Mouse (Mus musculus): Measurements from ENCODE around the gene Aox1. TPM values are rescaled to one million over a fixed set of nuclear protein-coding genes. Genes with fewer than 3 reads are reported as not detected.

The Aox1 gene
- polyA plus RNA-seq, 1 experiment from 2014 or later: 0.08 TPM

DNA sequence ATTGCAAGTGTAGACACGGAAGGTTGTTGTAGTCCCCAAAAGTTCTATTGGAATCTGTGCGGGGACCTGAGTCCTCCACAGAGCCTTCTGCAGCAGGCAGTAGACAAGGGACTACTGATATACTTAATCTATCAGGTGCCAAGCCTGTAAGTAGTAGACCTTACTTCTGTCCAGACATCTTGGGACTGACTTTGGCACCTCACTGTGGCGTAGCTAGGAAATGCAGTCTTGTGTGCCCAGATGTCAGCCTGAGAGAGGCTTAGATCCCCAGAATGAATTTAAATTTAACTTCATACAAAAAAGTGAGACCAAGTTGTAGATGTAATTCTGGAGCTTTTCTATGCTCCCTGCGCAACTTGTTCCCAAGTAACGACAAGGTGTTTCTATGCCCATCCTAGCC lies 50.0 kb downstream of the Aox1 start:
- Histone ChIP-seq H3K4me3 (ENCODE audit: low read depth, low read length) (no peak overlapping the region), H3K27me3 (replicated peaks; ENCODE audit: control insufficient read depth, insufficient read depth, low read length) (no peaks in the 10 kb centered on the region), H3K9me3 (ENCODE audit: control insufficient read depth) (no peaks in the 10 kb centered on the region), H3K9ac (ENCODE audit: low read depth, low read length) (no peak overlapping the region), H3K4me1 (replicated peaks; ENCODE audit: control insufficient read depth, insufficient read depth, low read length) (no peaks in the 10 kb centered on the region), H3K36me3 (ENCODE audit: control insufficient read depth, insufficient read depth) (no peaks in the 10 kb centered on the region), H3K4me2 (replicated peaks; ENCODE audit: low read depth) (no peak overlapping the region), H3K27ac (ENCODE audit: low read depth, low read length) (no peak overlapping the region)
- peak; percentile 27; the same call in 1 of the 2 replicates for TF ChIP-seq CTCF (IDR thresholded peaks at IDR 0.05; ENCODE audit: low read depth)
- 91% methylated on average over 5 of the region's 5 CpGs for WGBS
- no peak for ATAC-seq

DNA sequence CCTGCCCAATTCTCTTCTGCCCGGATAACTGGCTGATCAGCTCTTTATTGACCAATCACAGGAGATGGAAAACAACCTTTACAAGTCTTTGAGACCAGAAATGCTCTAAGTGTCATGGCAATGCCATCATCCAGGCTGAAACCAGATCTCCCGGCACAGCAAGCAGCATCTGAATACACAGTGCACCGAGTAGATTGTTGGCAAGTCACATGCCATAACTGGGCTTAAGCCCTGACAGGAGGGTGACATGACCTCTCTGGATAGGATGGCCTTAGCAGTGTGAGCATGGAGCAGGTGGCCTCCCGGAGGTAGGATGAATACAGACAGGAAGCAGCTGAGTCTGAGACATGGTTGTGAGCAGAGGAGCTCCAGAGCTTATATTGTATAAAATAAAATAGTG lies 50.7 kb downstream of the Aox1 start:
- Histone ChIP-seq H3K27me3 (replicated peaks; ENCODE audit: control insufficient read depth, insufficient read depth, low read length) (no peaks in the 10 kb centered on the region), H3K27ac (ENCODE audit: low read depth, low read length) (no peak overlapping the region), H3K4me3 (ENCODE audit: low read depth, low read length) (no peak overlapping the region), H3K9me3 (ENCODE audit: control insufficient read depth) (no peaks in the 10 kb centered on the region), H3K4me1 (replicated peaks; ENCODE audit: control insufficient read depth, insufficient read depth, low read length) (no peaks in the 10 kb centered on the region), H3K4me2 (replicated peaks; ENCODE audit: low read depth) (no peak overlapping the region), H3K9ac (ENCODE audit: low read depth, low read length) (no peak overlapping the region), H3K36me3 (ENCODE audit: control insufficient read depth, insufficient read depth) (no peaks in the 10 kb centered on the region)
- WGBS: 81% methylated on average over 4 of the region's 4 CpGs
- no peak for TF ChIP-seq CTCF (IDR thresholded peaks at IDR 0.05; ENCODE audit: low read depth)
- no peak for ATAC-seq

DNA sequence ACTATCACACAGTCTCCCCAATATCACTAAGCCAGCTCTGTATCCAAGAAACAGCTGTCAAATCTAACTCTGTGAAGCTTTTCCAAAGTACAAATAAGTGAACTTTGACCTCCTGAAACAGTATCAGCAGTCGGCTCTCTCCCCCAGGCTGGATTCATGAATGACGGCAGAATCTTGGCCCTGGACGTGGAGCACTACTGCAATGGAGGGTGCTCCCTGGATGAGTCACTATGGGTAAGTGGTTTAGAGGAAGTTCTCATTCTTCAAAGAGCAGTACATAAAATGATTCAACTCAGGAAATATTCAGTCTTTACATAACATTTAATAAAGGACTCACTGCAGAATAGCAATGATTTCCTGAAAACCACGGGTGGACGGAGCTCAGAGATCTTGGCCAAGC lies 51.6 kb downstream of the Aox1 start:
- Histone ChIP-seq H3K27me3 (replicated peaks; ENCODE audit: control insufficient read depth, insufficient read depth, low read length) (no peaks in the 10 kb centered on the region), H3K9me3 (ENCODE audit: control insufficient read depth) (no peaks in the 10 kb centered on the region), H3K9ac (ENCODE audit: low read depth, low read length) (no peak overlapping the region), H3K4me1 (replicated peaks; ENCODE audit: control insufficient read depth, insufficient read depth, low read length) (no peaks in the 10 kb centered on the region), H3K36me3 (ENCODE audit: control insufficient read depth, insufficient read depth) (no peaks in the 10 kb centered on the region), H3K4me3 (ENCODE audit: low read depth, low read length) (no peak overlapping the region), H3K27ac (ENCODE audit: low read depth, low read length) (no peak overlapping the region), H3K4me2 (replicated peaks; ENCODE audit: low read depth) (no peak overlapping the region)
- ATAC-seq: no peak
- TF ChIP-seq CTCF (IDR thresholded peaks at IDR 0.05; ENCODE audit: low read depth): no peak
- 63% methylated on average over 5 of the region's 5 CpGs for WGBS

DNA sequence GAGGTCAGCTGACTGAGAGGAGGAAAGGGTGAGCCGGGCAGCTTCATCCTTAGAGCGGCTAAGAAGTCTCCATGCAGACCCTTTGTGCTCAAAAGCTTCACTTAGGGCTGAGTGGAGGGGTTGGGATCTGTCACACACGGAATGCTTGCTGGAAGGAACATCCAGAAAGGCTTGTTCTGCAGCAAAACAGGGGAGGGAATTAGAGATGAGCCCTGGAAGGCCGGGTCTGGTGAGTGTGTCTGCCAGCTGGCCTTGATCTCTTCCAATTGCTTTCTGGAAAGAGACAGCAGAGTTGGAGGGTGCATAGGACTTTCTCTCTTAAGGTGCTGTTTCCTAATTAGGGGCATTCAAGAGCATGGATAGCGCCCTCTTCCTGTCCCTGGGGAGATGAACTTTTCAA lies 59.6 kb downstream of the Aox1 start:
- H3K4me2 ChIP-seq (replicated peaks; ENCODE audit: low read depth): no peak overlapping the region
- no peak for ATAC-seq
- no peaks in the 10 kb centered on the region for H3K9me3 ChIP-seq (ENCODE audit: control insufficient read depth)
- TF ChIP-seq CTCF (IDR thresholded peaks at IDR 0.05; ENCODE audit: low read depth): peak; percentile 25; the same call in 1 of the 2 replicates
- WGBS: 41% methylated on average over 5 of the region's 5 CpGs
- no peak overlapping the region for H3K4me3 ChIP-seq (ENCODE audit: low read depth, low read length)
- H3K27me3 ChIP-seq (replicated peaks; ENCODE audit: control insufficient read depth, insufficient read depth, low read length): 0 out of 2 replicates have a peak, but pooled peaks cover under 1% of the 10 kb centered on the region
- no peaks in the 10 kb centered on the region for H3K4me1 ChIP-seq (replicated peaks; ENCODE audit: control insufficient read depth, insufficient read depth, low read length)
- no peak overlapping the region for H3K27ac ChIP-seq (ENCODE audit: low read depth, low read length)
- no peak overlapping the region for H3K9ac ChIP-seq (ENCODE audit: low read depth, low read length)
- H3K36me3 ChIP-seq (ENCODE audit: control insufficient read depth, insufficient read depth): no peaks in the 10 kb centered on the region

DNA sequence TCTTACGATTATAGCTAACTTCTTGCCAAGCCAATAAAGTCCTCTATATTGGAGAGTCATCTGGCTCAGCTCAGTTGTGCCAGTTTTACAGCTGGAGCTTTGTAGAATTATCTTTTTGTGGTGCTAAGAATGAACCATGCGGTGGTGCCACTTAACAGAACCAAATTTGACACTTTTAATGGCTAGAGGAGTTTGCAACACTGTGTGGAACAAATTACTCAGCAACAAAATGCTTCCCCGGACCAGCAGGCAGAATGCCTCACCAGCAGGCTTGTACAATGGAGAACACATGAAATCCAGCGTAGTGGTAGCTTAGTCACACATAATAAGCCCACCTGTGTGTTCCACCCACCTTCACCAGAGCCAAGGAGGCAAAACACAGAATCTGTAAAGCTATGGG lies 60.5 kb downstream of the Aox1 start:
- 84% methylated on average over 4 of the region's 4 CpGs for WGBS
- H3K4me3 ChIP-seq (ENCODE audit: low read depth, low read length): no peak overlapping the region
- H3K27ac ChIP-seq (ENCODE audit: low read depth, low read length): no peak overlapping the region
- H3K4me1 ChIP-seq (replicated peaks; ENCODE audit: control insufficient read depth, insufficient read depth, low read length): no peaks in the 10 kb centered on the region
- no peak overlapping the region for H3K9ac ChIP-seq (ENCODE audit: low read depth, low read length)
- no peak for ATAC-seq
- H3K9me3 ChIP-seq (ENCODE audit: control insufficient read depth): no peaks in the 10 kb centered on the region
- no peaks in the 10 kb centered on the region for H3K36me3 ChIP-seq (ENCODE audit: control insufficient read depth, insufficient read depth)
- no peak for TF ChIP-seq CTCF (IDR thresholded peaks at IDR 0.05; ENCODE audit: low read depth)
- 0 out of 2 replicates have a peak, but pooled peaks cover 2% of the 10 kb centered on the region for H3K27me3 ChIP-seq (replicated peaks; ENCODE audit: control insufficient read depth, insufficient read depth, low read length)
- no peak overlapping the region for H3K4me2 ChIP-seq (replicated peaks; ENCODE audit: low read depth)

DNA sequence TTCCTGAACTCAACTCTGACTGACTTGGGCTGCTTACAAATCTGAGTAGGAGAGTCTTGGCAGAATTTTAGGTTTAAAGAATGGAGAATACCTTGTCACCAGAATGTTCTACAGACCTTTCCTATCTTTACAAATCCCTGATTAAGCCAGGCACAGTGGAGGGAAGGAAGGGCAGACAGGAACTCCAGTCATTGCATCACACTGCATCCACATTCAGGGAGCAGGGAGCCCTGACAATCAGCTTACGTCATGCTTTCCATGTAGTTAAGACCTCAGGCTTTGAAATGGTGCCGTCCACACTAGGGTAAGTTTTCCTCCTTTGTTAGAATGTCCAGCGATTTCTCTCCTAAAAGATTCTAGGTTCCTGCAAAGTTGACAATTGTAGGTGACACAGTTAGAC lies 61.5 kb downstream of the Aox1 start:
- H3K36me3 ChIP-seq (ENCODE audit: control insufficient read depth, insufficient read depth): no peaks in the 10 kb centered on the region
- H3K4me3 ChIP-seq (ENCODE audit: low read depth, low read length): no peak overlapping the region
- TF ChIP-seq CTCF (IDR thresholded peaks at IDR 0.05; ENCODE audit: low read depth): no peak
- 81% methylated on average over 3 of the region's 3 CpGs for WGBS
- no peaks in the 10 kb centered on the region for H3K4me1 ChIP-seq (replicated peaks; ENCODE audit: control insufficient read depth, insufficient read depth, low read length)
- H3K27ac ChIP-seq (ENCODE audit: low read depth, low read length): no peak overlapping the region
- no peak for ATAC-seq
- no peak overlapping the region for H3K9ac ChIP-seq (ENCODE audit: low read depth, low read length)
- H3K4me2 ChIP-seq (replicated peaks; ENCODE audit: low read depth): no peak overlapping the region
- H3K27me3 ChIP-seq (replicated peaks; ENCODE audit: control insufficient read depth, insufficient read depth, low read length): 0 out of 2 replicates have a peak, but pooled peaks cover 2% of the 10 kb centered on the region
- no peaks in the 10 kb centered on the region for H3K9me3 ChIP-seq (ENCODE audit: control insufficient read depth)

Measured in intestine, postnatal 0 days (tissue).